Mouse (Mus musculus) heart, embryonic 14.5 days (tissue): ENCODE measurements around the gene Defb47. TPM values are rescaled to one million over a fixed set of nuclear protein-coding genes. Genes with fewer than 3 reads are reported as not detected.

Experiments
- ATAC-seq: fragments of 200-750 bp; cut with Nextera tagmentation; 2 replicates; pipeline ENCODE4 v1.8.0; 2017; ENCODE audit warnings: low read depth, moderate TSS enrichment; ENCODE audit not compliant: insufficient number of reproducible peaks, insufficient read depth, low FRiP score
- H3K27ac ChIP-seq, 2 experiments: fragments of 200-500 bp in 1 of 2; fragments of 300-500 bp in 1 of 2; sonication (generic) in 1 of 2; replicated peaks in 1 of 2; 2 replicates each; pipeline ENCODE4 v1.5.1; 2012 to 2014; ENCODE audit warnings: low read depth in 2 of 2, low read length in 2 of 2, control low read depth in 1 of 2, mild to moderate bottlenecking in 1 of 2, mixed read lengths in 1 of 2; ENCODE audit not compliant: control insufficient read depth in 1 of 2, insufficient read depth in 1 of 2
- H3K27me3 ChIP-seq: fragments of 300-500 bp; sonication (generic); 2 replicates; pipeline ENCODE4 v1.6.1; 2014; ENCODE audit warnings: mild to moderate bottlenecking, low read length, control low read depth; ENCODE audit not compliant: control insufficient read depth, insufficient read depth
- H3K36me3 ChIP-seq: fragments of 300-500 bp; sonication (generic); 2 replicates; pipeline ENCODE4 v1.6.1; 2014; ENCODE audit warnings: mild to moderate bottlenecking, control low read depth, low read length, mixed read lengths; ENCODE audit not compliant: control insufficient read depth, insufficient read depth
- H3K4me1 ChIP-seq, 2 experiments: fragments of 200-500 bp in 1 of 2; fragments of 300-500 bp in 1 of 2; sonication (generic) in 1 of 2; 2 replicates each; pipeline ENCODE4 v1.6.1; 2012 to 2014; ENCODE audit warnings: low read length in 2 of 2, control low read depth in 1 of 2, mixed read lengths in 1 of 2; ENCODE audit not compliant: control insufficient read depth in 2 of 2, insufficient read depth in 2 of 2
- H3K4me2 ChIP-seq: fragments of 300-500 bp; sonication (generic); 2 replicates; pipeline ENCODE4 v1.6.1; 2014; ENCODE audit warnings: mild to moderate bottlenecking, low read length
- H3K4me3 ChIP-seq, 2 experiments: fragments of 200-500 bp in 1 of 2; fragments of 300-500 bp in 1 of 2; sonication (generic) in 1 of 2; 2 replicates each; pipeline ENCODE4 v1.5.1; 2012 to 2014; ENCODE audit warnings: low read length in 2 of 2, mild to moderate bottlenecking in 2 of 2, control low read depth in 1 of 2, low read depth in 1 of 2, moderate library complexity in 1 of 2; ENCODE audit not compliant: control insufficient read depth in 1 of 2, insufficient read depth in 1 of 2
- H3K9ac ChIP-seq: fragments of 300-500 bp; sonication (generic); 2 replicates; pipeline ENCODE4 v1.6.1; 2014; ENCODE audit warnings: mild to moderate bottlenecking, low read length
- H3K9me3 ChIP-seq: fragments of 300-500 bp; sonication (generic); 2 replicates; pipeline ENCODE4 v1.6.1; 2016; ENCODE audit warnings: low read length, control low read depth; ENCODE audit not compliant: control insufficient read depth
- WGBS: fragments of 180-500 bp; shearing (Covaris S2); extraction: QIAGEN DNeasy Blood & Tissue Kit; methylation state at CpG from one replicate; pipeline ENCODE4 v1.1.7; 2014; 5-methylcytosine and 5-hydroxymethylcytosine counted together
- polyA plus RNA-seq: library from polyadenylated mRNA; unstranded; fragments of >200 nt; fragmentation: Nextera tagmentation; extraction: Ambion mirVana; gene quantifications from 2 replicates; pipeline ENCODE4 v1.2.1, GENCODE M21; 2014

Defb47 gene
- polyA plus RNA-seq = not detected in 2 replicates

GRCm38 (mm10) chr14:62997777-62998176, at the start of gene Defb47:
Gene Defb47, plus strand, starts transcription at chr14:62998077.
- peaks cover 0 to 4% of the 10 kb centered on the region in 2 experiments; a peak in 2 of 4 replicates for H3K4me1 ChIP-seq
- H3K4me2 ChIP-seq = no peak within 1 kb of the TSS
- H3K27ac ChIP-seq = no peak within 1 kb of the TSS
- H3K9me3 ChIP-seq = no peaks in the 10 kb centered on the region
- WGBS = 83% methylated on average over 8 of the region's 8 CpGs
- no peak within 1 kb of the TSS for H3K4me3 ChIP-seq
- H3K36me3 ChIP-seq = no peaks in the 10 kb centered on the region
- ATAC-seq = no peak
- H3K27me3 ChIP-seq = no peaks in the 10 kb centered on the region
- no peak within 1 kb of the TSS for H3K9ac ChIP-seq

GRCm38 (mm10) chr14:62956091-62956490, 41.8 kb upstream of the Defb47 start:
- Histone ChIP-seq H3K4me2 (no peak overlapping the region), H3K4me3 (no peak overlapping the region), H3K9ac (no peak overlapping the region), H3K4me1 (peaks cover 4 to 5% of the 10 kb centered on the region in 2 experiments; a peak in 3 of 4 replicates), H3K27ac (0 out of 4 replicates have a peak overlapping the region, but pooled peaks of 1 of the 2 experiments have one; percentile 14), H3K27me3 (no peaks in the 10 kb centered on the region), H3K9me3 (no peaks in the 10 kb centered on the region), H3K36me3 (peaks cover 53% of the 10 kb centered on the region)
- WGBS = 80% methylated on average over 9 of the region's 9 CpGs
- ATAC-seq = no peak

- Histone ChIP-seq H3K36me3 (peaks cover 7% of the 10 kb centered on the region; the same call in 1 of the 2 replicates), H3K27ac (no peak overlapping the region), H3K9ac (no peak overlapping the region), H3K9me3 (no peaks in the 10 kb centered on the region), H3K4me2 (no peak overlapping the region), H3K4me3 (no peak overlapping the region), H3K27me3 (no peaks in the 10 kb centered on the region), H3K4me1 (peaks cover 10 to 12% of the 10 kb centered on the region in 2 experiments; a peak in 2 of 4 replicates)
- WGBS = 73% methylated on average over 4 of the region's 4 CpGs
- ATAC-seq = no peak
Measured at GRCm38 (mm10) chr14:62963632-62964031, 34.2 kb upstream of the Defb47 start.

- WGBS = 71% methylated on average over 5 of the region's 5 CpGs
- Histone ChIP-seq H3K27me3 (no peaks in the 10 kb centered on the region), H3K9ac (peak overlapping the region; percentile 65), H3K36me3 (peaks cover 4% of the 10 kb centered on the region; the same call in 1 of the 2 replicates), H3K9me3 (no peaks in the 10 kb centered on the region), H3K4me2 (peak overlapping the region; percentile 64), H3K4me1 (peaks cover 10 to 12% of the 10 kb centered on the region in 2 experiments; a peak in 2 of 4 replicates), H3K27ac (no peak overlapping the region; a peak in 1 of 4 replicates), H3K4me3 (peak overlapping the region in 1 of 2 experiments; percentile 32; a peak in 2 of 4 replicates)
- no peak for ATAC-seq
Measured at GRCm38 (mm10) chr14:62965342-62965741, 32.5 kb upstream of the Defb47 start.

- Histone ChIP-seq H3K4me2 (peak overlapping the region; percentile 64), H3K9me3 (no peaks in the 10 kb centered on the region), H3K4me3 (peak overlapping the region; percentile 32 to 37), H3K4me1 (peaks cover 10 to 12% of the 10 kb centered on the region in 2 experiments; a peak in 2 of 4 replicates), H3K36me3 (no peaks in the 10 kb centered on the region; the same call in 1 of the 2 replicates), H3K27ac (peak overlapping the region in 1 of 2 experiments; percentile 21; a peak in 2 of 4 replicates), H3K27me3 (no peaks in the 10 kb centered on the region), H3K9ac (peak overlapping the region; percentile 65)
- 10% methylated on average over 15 of the region's 15 CpGs for WGBS
- ATAC-seq = no peak
Measured at GRCm38 (mm10) chr14:62965811-62966520, 31.9 kb upstream of the Defb47 start.

- H3K4me1 ChIP-seq = no peaks in the 10 kb centered on the region
- H3K4me3 ChIP-seq = no peak overlapping the region
- ATAC-seq = no peak
- H3K36me3 ChIP-seq = no peaks in the 10 kb centered on the region
- H3K27ac ChIP-seq = no peak overlapping the region
- no peaks in the 10 kb centered on the region for H3K27me3 ChIP-seq
- H3K9ac ChIP-seq = no peak overlapping the region
- no peaks in the 10 kb centered on the region for H3K9me3 ChIP-seq
- H3K4me2 ChIP-seq = peak overlapping the region; percentile 40
- WGBS = 10% methylated on average over 5 of the region's 5 CpGs
Measured at GRCm38 (mm10) chr14:62975046-62975445, 22.8 kb upstream of the Defb47 start.

- H3K9me3 ChIP-seq = no peaks in the 10 kb centered on the region
- no peak overlapping the region for H3K4me3 ChIP-seq
- H3K9ac ChIP-seq = no peak overlapping the region
- no peak overlapping the region for H3K4me2 ChIP-seq
- WGBS = 63% methylated on average over 1 of the region's 1 CpGs
- H3K27ac ChIP-seq = no peak overlapping the region
- no peak for ATAC-seq
- H3K27me3 ChIP-seq = no peaks in the 10 kb centered on the region
- no peaks in the 10 kb centered on the region for H3K4me1 ChIP-seq
- no peaks in the 10 kb centered on the region for H3K36me3 ChIP-seq
Measured at GRCm38 (mm10) chr14:62979815-62980214, 18.1 kb upstream of the Defb47 start.
